Mouse (Mus musculus) forebrain, embryonic 10.5 days (tissue): ENCODE data around the gene Rhox3e. TPM values are rescaled to one million over a fixed set of nuclear protein-coding genes. Genes with fewer than 3 reads are reported as not detected.
"Not testable (repeated sequence)": the region's sequence is repeated elsewhere in the genome, so short reads cannot be mapped to it uniquely, and the experiment has no call there.

Source experiments
- DNase-seq: peaks from one replicate; pipeline ENCODE4 v3.0.0-alpha.2; 2017; ENCODE audit warnings: low spot score; ENCODE audit errors: extremely low spot score
- H3K27ac ChIP-seq: fragments of 300-500 bp; sonication (generic); 2 replicates; pipeline ENCODE4 v1.5.1; 2016; ENCODE audit warnings: mild to moderate bottlenecking
- H3K27me3 ChIP-seq: fragments of 300-500 bp; sonication (generic); 2 replicates; pipeline ENCODE4 v1.6.1; 2016; ENCODE audit warnings: mild to moderate bottlenecking; ENCODE audit not compliant: poor library complexity, severe bottlenecking
- H3K36me3 ChIP-seq: fragments of 300-500 bp; sonication (generic); replicated peaks from 2 replicates; pipeline ENCODE4 v1.6.1; 2016; ENCODE audit warnings: mild to moderate bottlenecking, moderate library complexity
- H3K4me1 ChIP-seq: fragments of 300-500 bp; sonication (generic); 2 replicates; pipeline ENCODE4 v1.6.1; 2016
- H3K4me3 ChIP-seq: fragments of 300-500 bp; sonication (generic); 2 replicates; pipeline ENCODE4 v1.5.1; 2016; ENCODE audit warnings: mild to moderate bottlenecking, moderate library complexity
- H3K9me3 ChIP-seq: fragments of 300-500 bp; sonication (generic); 2 replicates; pipeline ENCODE4 v1.6.1; 2016; ENCODE audit warnings: mild to moderate bottlenecking, moderate library complexity
- WGBS: fragments of 180-500 bp; shearing (Covaris S2); methylation state at CpG from one replicate; pipeline ENCODE4 v1.1.7; 2016; 5-methylcytosine and 5-hydroxymethylcytosine counted together
- polyA plus RNA-seq: library from polyadenylated mRNA; unstranded; fragments of >200 nt; fragmentation: Nextera tagmentation; extraction: Ambion mirVana; gene quantifications from 2 replicates; pipeline ENCODE4 v1.2.1, GENCODE M21; 2016

The Rhox3e gene
- polyA plus RNA-seq = not detected in 2 replicates

- no CpG with 5 or more reads among the region's 4 CpGs for WGBS
- DNase-seq, H3K9me3 ChIP-seq, H3K27ac ChIP-seq, H3K4me1 ChIP-seq, H3K36me3 ChIP-seq, H3K4me3 ChIP-seq, H3K27me3 ChIP-seq: not testable (repeated sequence)
Observed at GRCm38 (mm10) chrX:37541719-37542118, at the start of gene Rhox3e. Rhox3e (plus strand) TSS chrX:37542019.

DNA sequence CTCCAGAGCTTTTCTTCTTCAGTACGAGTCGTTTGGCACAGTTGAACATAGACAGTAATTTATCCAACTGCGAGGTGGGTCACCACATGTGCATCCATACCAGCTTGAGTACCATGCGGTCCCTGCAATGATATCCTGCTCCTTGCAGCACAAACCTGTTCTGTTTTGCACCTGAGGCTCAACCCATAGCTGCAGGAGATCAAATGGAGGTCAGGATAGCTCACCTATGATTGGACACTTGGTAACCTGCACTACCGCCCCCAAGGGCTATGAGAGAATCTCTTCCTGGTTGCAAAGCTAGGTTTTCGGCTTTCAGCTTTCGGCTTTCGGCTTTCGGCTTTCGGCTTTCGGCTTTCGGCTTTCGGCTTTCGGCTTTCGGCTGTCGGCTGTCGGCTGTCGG, 27.8 kb upstream of the Rhox3e start, which contains the start of gene Rhox4d:
TSS of gene Rhox4d (plus strand) at position 301 of the 400 bp plus-strand sequence.
- DNase-seq, H3K9me3 ChIP-seq, H3K27me3 ChIP-seq, H3K4me1 ChIP-seq, H3K36me3 ChIP-seq, H3K4me3 ChIP-seq, H3K27ac ChIP-seq: not testable (repeated sequence)
- 97% methylated on average over 17 of the region's 18 CpGs for WGBS

DNA sequence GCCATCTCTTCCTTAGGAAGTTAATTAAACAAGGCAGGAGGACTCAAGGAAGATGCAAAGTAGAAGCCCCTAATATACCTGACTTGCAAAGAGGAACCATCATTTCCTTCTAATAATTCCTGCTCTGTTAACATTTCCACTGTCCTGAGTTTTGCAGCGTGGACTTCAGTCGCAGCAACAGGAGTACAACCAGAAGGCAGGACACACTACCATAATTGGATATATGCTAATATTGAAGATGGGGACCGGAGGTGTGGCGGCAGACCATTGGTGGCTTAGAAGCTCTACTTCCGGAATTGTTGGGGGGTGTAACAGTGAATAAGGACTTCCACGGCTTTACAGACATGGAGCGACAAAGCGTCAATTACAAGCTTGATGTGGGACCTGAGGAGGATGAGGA, 11.7 kb upstream of the Rhox3e start, which contains the start of gene Rhox2e:
TSS of gene Rhox2e (plus strand) at position 301 of the 400 bp plus-strand sequence.
- not testable (repeated sequence) for DNase-seq, H3K36me3 ChIP-seq, H3K27me3 ChIP-seq, H3K4me1 ChIP-seq, H3K27ac ChIP-seq, H3K9me3 ChIP-seq, H3K4me3 ChIP-seq
- WGBS = 100% methylated on average over 2 of the region's 8 CpGs

GRCm38 (mm10) chrX:37557112-37557511, 15.3 kb downstream of the Rhox3e start, which contains the start of gene Rhox4e:
Rhox4e (plus strand) TSS chrX:37557412.
- H3K27ac ChIP-seq, H3K4me3 ChIP-seq, H3K4me1 ChIP-seq, DNase-seq, H3K36me3 ChIP-seq, H3K9me3 ChIP-seq, H3K27me3 ChIP-seq: not testable (repeated sequence)
- WGBS = 95% methylated on average over 10 of the region's 18 CpGs

DNA sequence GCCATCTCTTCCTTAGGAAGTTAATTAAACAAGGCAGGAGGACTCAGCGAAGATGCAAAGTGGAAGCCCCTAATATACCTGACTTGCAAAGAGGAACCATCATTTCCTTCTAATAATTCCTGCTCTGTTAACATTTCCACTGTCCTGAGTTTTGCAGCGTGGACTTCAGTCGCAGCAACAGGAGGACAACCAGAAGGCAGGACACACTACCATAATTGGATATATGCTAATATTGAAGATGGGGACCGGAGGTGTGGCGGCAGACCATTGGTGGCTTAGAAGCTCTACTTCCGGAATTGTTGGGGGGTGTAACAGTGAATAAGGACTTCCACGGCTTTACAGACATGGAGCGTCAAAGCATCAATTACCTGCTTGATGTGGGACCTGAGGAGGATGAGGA, 29.3 kb downstream of the Rhox3e start, which contains the start of gene Rhox2f:
TSS of gene Rhox2f (plus strand) at position 301 of the 400 bp plus-strand sequence.
- H3K4me1 ChIP-seq, H3K36me3 ChIP-seq, H3K27me3 ChIP-seq, DNase-seq, H3K27ac ChIP-seq, H3K9me3 ChIP-seq, H3K4me3 ChIP-seq: not testable (repeated sequence)
- 91% methylated on average over 8 of the region's 8 CpGs for WGBS

- H3K4me3 ChIP-seq, H3K4me1 ChIP-seq, H3K36me3 ChIP-seq, H3K9me3 ChIP-seq, H3K27ac ChIP-seq, DNase-seq, H3K27me3 ChIP-seq: not testable (repeated sequence)
- WGBS = 65% methylated on average over 2 of the region's 2 CpGs
Observed at GRCm38 (mm10) chrX:37572638-37573037, 30.8 kb downstream of the Rhox3e start.

- H3K4me1 ChIP-seq, H3K9me3 ChIP-seq, H3K27ac ChIP-seq, DNase-seq, H3K4me3 ChIP-seq, H3K27me3 ChIP-seq, H3K36me3 ChIP-seq: not testable (repeated sequence)
Observed at GRCm38 (mm10) chrX:37580692-37581091, 38.9 kb downstream of the Rhox3e start, which contains the start of gene Rhox3f. Rhox3f (plus strand) TSS chrX:37580992.

Other genes starting within 250 kb of the Rhox3e start
- gene Rhox3a2, start 162.0 kb upstream of the Rhox3e start, polyA plus RNA-seq = not detected in 2 replicates
- 0.27 and 0.32 TPM in 2 replicates for gene Rhox4a2, start 151.2 kb upstream of the Rhox3e start, polyA plus RNA-seq
- not detected in 2 replicates for gene Rhox2b, start 130.0 kb upstream of the Rhox3e start, polyA plus RNA-seq
- gene Rhox4b, start 109.5 kb upstream of the Rhox3e start, polyA plus RNA-seq = not detected in 2 replicates
- 0.43 and 0.77 TPM in 2 replicates for gene Rhox2c, start 88.3 kb upstream of the Rhox3e start, polyA plus RNA-seq
- gene Rhox3c, start 83.4 kb upstream of the Rhox3e start, polyA plus RNA-seq = not detected in 2 replicates
- gene Rhox4c, start 61.7 kb upstream of the Rhox3e start, polyA plus RNA-seq = not detected in 2 replicates
- not detected in 2 replicates for gene Rhox2d, start 48.6 kb upstream of the Rhox3e start, polyA plus RNA-seq
- not detected in 2 replicates for gene Rhox4d, start 27.7 kb upstream of the Rhox3e start, polyA plus RNA-seq
- gene Rhox2e, start 11.6 kb upstream of the Rhox3e start, polyA plus RNA-seq = not detected in 2 replicates
- gene Rhox4e, start 15.4 kb downstream of the Rhox3e start, polyA plus RNA-seq = not detected in 2 replicates
- gene Rhox2f, start 29.4 kb downstream of the Rhox3e start, polyA plus RNA-seq = 0.57 TPM in 1 of 2 replicates, not detected in the other
- not detected in 2 replicates for gene Rhox3f, start 39.0 kb downstream of the Rhox3e start, polyA plus RNA-seq
- gene Rhox4f, start 65.7 kb downstream of the Rhox3e start, polyA plus RNA-seq = 0.17 TPM in 1 of 2 replicates, not detected in the other
- not detected in 2 replicates for gene Rhox3g, start 86.6 kb downstream of the Rhox3e start, polyA plus RNA-seq
- not detected in 2 replicates for gene Rhox2g, start 101.5 kb downstream of the Rhox3e start, polyA plus RNA-seq
- gene Rhox4g, start 109.3 kb downstream of the Rhox3e start, polyA plus RNA-seq = not detected in 2 replicates
- gene Rhox3h, start 126.7 kb downstream of the Rhox3e start, polyA plus RNA-seq = not detected in 2 replicates
- not detected in 2 replicates for gene Rhox2h, start 131.3 kb downstream of the Rhox3e start, polyA plus RNA-seq